Mouse (Mus musculus) midbrain, embryonic 10.5 days (tissue): Measurements from ENCODE around the gene Rhd. TPM values are rescaled to one million over a fixed set of nuclear protein-coding genes. Genes with fewer than 3 reads are reported as not detected.
"Not testable (repeated sequence)": the region's sequence is repeated elsewhere in the genome, so short reads cannot be mapped to it uniquely, and the experiment has no call there.

Experiments
- DNase-seq: peaks from one replicate; pipeline ENCODE4 v3.0.0-alpha.2; 2017; ENCODE audit warnings: low spot score
- H3K27ac ChIP-seq: fragments of 300-500 bp; sonication (generic); replicated peaks from 2 replicates; pipeline ENCODE4 v1.5.1; 2016; ENCODE audit warnings: mild to moderate bottlenecking
- H3K27me3 ChIP-seq: fragments of 300-500 bp; sonication (generic); 2 replicates; pipeline ENCODE4 v1.6.1; 2016; ENCODE audit warnings: low read depth, mild to moderate bottlenecking; ENCODE audit not compliant: poor library complexity, severe bottlenecking
- H3K36me3 ChIP-seq: fragments of 300-500 bp; sonication (generic); 2 replicates; pipeline ENCODE4 v1.6.1; 2016; ENCODE audit warnings: mild to moderate bottlenecking, moderate library complexity
- H3K4me1 ChIP-seq: fragments of 300-500 bp; sonication (generic); 2 replicates; pipeline ENCODE4 v1.6.1; 2016
- H3K4me3 ChIP-seq: fragments of 300-500 bp; sonication (generic); 2 replicates; pipeline ENCODE4 v1.5.1; 2016; ENCODE audit warnings: mild to moderate bottlenecking, moderate library complexity
- H3K9me3 ChIP-seq: fragments of 300-500 bp; sonication (generic); replicated peaks from 2 replicates; pipeline ENCODE4 v1.6.1; 2016; ENCODE audit warnings: mild to moderate bottlenecking
- WGBS: fragments of 180-500 bp; shearing (Covaris S2); methylation state at CpG from one replicate; pipeline ENCODE4 v1.1.7; 2016; 5-methylcytosine and 5-hydroxymethylcytosine counted together
- polyA plus RNA-seq: library from polyadenylated mRNA; unstranded; fragments of >200 nt; fragmentation: Nextera tagmentation; extraction: Ambion mirVana; gene quantifications from 2 replicates; pipeline ENCODE4 v1.2.1, GENCODE M21; 2016

The Rhd gene
- 9.6 and 12.9 TPM in 2 replicates for polyA plus RNA-seq

GRCm38 (mm10) chr4:134863937-134864729 is at the start of gene Rhd:
TSS of gene Rhd (plus strand) at chr4:134864536.
- Histone ChIP-seq H3K4me1 (peaks cover 7% of the 10 kb centered on the region), H3K9me3 (no peaks in the 10 kb centered on the region), H3K4me3 (no peak within 1 kb of the TSS), H3K36me3 (no peaks in the 10 kb centered on the region), H3K27ac (peak within 1 kb of the TSS; percentile 52), H3K27me3 (peaks cover 18% of the 10 kb centered on the region)
- no peak for DNase-seq
- WGBS: 72% methylated on average over 14 of the region's 14 CpGs

DNA sequence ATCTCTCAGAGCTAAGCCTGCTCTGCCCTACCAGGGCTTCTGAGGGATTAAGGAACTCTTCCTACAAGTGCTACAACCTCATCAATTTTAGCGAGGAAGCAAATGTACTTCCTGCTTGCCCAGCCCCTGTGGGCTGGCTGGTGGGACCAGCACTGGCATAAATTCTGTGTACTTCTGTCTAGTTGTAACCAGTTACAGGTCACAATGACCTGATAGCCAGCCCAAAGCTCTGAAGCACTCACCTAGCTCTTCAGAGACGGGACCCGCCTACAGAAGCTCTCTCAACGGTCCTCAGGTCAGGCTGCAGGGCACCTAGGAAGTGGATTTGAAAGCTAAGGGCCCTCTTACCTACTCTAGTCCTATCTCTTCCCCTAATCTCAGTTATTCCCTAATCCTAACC is 46.6 kb upstream of the Rhd start:
- Histone ChIP-seq H3K27ac (no peak overlapping the region), H3K36me3 (peaks cover 38% of the 10 kb centered on the region), H3K27me3 (no peaks in the 10 kb centered on the region), H3K4me3 (no peak overlapping the region), H3K9me3 (no peaks in the 10 kb centered on the region), H3K4me1 (no peaks in the 10 kb centered on the region)
- no peak for DNase-seq
- 88% methylated on average over 4 of the region's 4 CpGs for WGBS

GRCm38 (mm10) chr4:134821061-134821460 is 43.3 kb upstream of the Rhd start:
- DNase-seq: no peak
- no peaks in the 10 kb centered on the region for H3K27me3 ChIP-seq
- H3K4me1 ChIP-seq: no peaks in the 10 kb centered on the region
- H3K4me3 ChIP-seq: no peak overlapping the region
- H3K36me3 ChIP-seq: peaks cover 45% of the 10 kb centered on the region
- no peaks in the 10 kb centered on the region for H3K9me3 ChIP-seq
- no peak overlapping the region for H3K27ac ChIP-seq
- 87% methylated on average over 1 of the region's 1 CpGs for WGBS

GRCm38 (mm10) chr4:134823560-134823959 is 40.8 kb upstream of the Rhd start:
- Histone ChIP-seq H3K4me3 (no peak overlapping the region), H3K36me3 (peaks cover 54% of the 10 kb centered on the region), H3K27ac (no peak overlapping the region), H3K9me3 (no peaks in the 10 kb centered on the region), H3K27me3 (no peaks in the 10 kb centered on the region), H3K4me1 (no peaks in the 10 kb centered on the region)
- WGBS: 69% methylated on average over 2 of the region's 2 CpGs
- DNase-seq: no peak

DNA sequence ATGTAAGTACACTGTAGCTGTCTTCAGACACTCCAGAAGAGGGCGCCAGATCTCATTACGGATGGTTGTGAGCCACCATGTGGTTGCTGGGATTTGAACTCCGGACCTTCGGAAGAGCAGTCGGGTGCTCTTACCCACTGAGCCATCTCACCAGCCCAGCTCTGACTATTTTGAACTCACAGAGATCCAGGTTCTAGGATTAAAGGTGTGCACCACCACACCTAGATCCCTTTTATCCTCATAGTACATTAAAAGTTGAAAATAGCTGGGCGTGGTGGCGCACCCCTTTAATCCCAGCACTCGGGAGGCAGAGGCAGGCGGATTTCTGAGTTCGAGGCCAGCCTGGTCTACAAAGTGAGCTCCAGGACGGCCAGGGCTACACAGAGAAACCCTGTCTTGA is 38.5 kb upstream of the Rhd start:
- H3K4me1 ChIP-seq, H3K4me3 ChIP-seq, H3K27me3 ChIP-seq, H3K9me3 ChIP-seq, H3K27ac ChIP-seq, DNase-seq: not testable (repeated sequence)
- 97% methylated on average over 11 of the region's 11 CpGs for WGBS
- peaks cover 62% of the 10 kb centered on the region for H3K36me3 ChIP-seq

DNA sequence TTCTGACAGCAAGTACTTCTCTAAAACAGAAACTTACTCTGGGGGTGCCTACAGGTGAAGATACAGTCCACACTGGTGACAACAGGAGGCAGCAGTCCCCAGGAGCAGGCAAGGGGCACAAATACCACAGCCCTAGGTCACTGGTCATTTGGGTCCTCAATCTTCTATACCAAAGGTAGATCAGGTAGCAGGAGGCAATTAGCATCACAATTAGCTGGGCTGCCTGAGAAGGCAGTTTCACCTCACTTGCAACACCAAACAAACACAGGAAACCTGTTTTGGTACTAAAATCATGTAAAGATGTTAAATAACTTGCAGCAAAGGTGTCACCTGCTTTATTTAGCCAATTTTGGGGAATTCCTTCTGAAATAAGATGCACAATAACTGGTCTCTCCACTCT is 38.0 kb upstream of the Rhd start:
- Histone ChIP-seq H3K4me1 (no peaks in the 10 kb centered on the region), H3K9me3 (no peaks in the 10 kb centered on the region), H3K27ac (no peak overlapping the region), H3K36me3 (peaks cover 67% of the 10 kb centered on the region), H3K27me3 (no peaks in the 10 kb centered on the region), H3K4me3 (no peak overlapping the region)
- DNase-seq: no peak

DNA sequence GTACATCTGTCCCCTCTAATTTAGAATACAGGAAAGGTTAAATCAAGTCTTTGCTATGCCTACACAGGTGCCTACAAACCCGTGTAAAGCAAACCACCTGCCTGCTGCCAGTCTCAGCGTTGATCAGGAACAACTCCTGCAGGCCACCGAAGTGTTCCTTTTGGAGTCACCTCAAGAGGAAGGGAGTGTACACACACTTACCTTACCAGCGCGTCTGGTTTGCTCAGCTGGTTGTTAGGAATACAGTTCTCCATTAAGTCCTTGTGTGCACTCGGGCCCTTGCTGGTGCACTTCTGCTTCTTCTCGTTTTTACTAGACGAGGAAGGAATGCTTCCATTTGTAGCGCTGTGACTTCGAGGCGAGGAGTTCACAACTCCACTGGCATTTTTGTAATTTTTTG is 36.5 kb upstream of the Rhd start:
- DNase-seq: no peak
- Histone ChIP-seq H3K36me3 (peaks cover 78% of the 10 kb centered on the region), H3K27me3 (no peaks in the 10 kb centered on the region), H3K4me3 (no peak overlapping the region), H3K9me3 (no peaks in the 10 kb centered on the region), H3K4me1 (no peaks in the 10 kb centered on the region), H3K27ac (no peak overlapping the region)
- 91% methylated on average over 11 of the region's 11 CpGs for WGBS

GRCm38 (mm10) chr4:134831934-134832333 is 32.4 kb upstream of the Rhd start:
- WGBS: 94% methylated on average over 3 of the region's 3 CpGs
- no peaks in the 10 kb centered on the region for H3K27me3 ChIP-seq
- H3K4me1 ChIP-seq: no peaks in the 10 kb centered on the region
- no peaks in the 10 kb centered on the region for H3K9me3 ChIP-seq
- H3K36me3 ChIP-seq: peaks cover 77% of the 10 kb centered on the region
- no peak for DNase-seq
- H3K27ac ChIP-seq: no peak overlapping the region
- no peak overlapping the region for H3K4me3 ChIP-seq

- no peaks in the 10 kb centered on the region for H3K27me3 ChIP-seq
- no peaks in the 10 kb centered on the region for H3K9me3 ChIP-seq
- no peak overlapping the region for H3K4me3 ChIP-seq
- no peak overlapping the region for H3K27ac ChIP-seq
- H3K36me3 ChIP-seq: peaks cover 51% of the 10 kb centered on the region
- 95% methylated on average over 4 of the region's 4 CpGs for WGBS
- no peak for DNase-seq
- H3K4me1 ChIP-seq: peaks cover 3% of the 10 kb centered on the region; the same call in 1 of the 2 replicates
Observed at GRCm38 (mm10) chr4:134835486-134835885, 28.9 kb upstream of the Rhd start.

DNA sequence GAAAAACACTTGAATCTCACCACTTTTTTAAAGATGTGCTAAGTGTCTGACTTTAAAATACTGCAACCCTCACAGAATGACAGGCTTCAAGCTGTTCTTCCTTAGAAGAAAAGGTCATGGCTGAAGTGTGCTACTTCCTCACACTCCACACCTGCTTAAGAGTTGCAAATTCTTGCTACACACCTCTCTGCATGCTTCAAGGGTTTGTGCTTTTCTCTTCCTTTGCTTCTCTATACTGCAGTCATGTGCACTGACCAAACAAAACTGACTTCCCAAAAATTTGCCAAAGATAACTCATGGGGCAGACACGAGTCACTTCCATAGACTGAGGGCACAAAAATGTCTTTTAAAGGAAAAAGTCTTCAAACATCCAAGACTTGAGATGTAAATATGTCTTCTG is 26.1 kb upstream of the Rhd start:
- 84% methylated on average over 1 of the region's 1 CpGs for WGBS

GRCm38 (mm10) chr4:134838706-134839105 is 25.6 kb upstream of the Rhd start:
- H3K4me1 ChIP-seq, H3K4me3 ChIP-seq, H3K27ac ChIP-seq, DNase-seq, H3K9me3 ChIP-seq, H3K27me3 ChIP-seq: not testable (repeated sequence)
- H3K36me3 ChIP-seq: peaks cover 28% of the 10 kb centered on the region
- 88% methylated on average over 3 of the region's 3 CpGs for WGBS

More for the DNA sequence above, 26.1 kb upstream of the Rhd start:
- peaks cover 3% of the 10 kb centered on the region; the same call in 1 of the 2 replicates for H3K4me1 ChIP-seq
- H3K9me3 ChIP-seq: no peaks in the 10 kb centered on the region
- H3K36me3 ChIP-seq: peaks cover 32% of the 10 kb centered on the region
- H3K27ac ChIP-seq: no peak overlapping the region
- H3K27me3 ChIP-seq: no peaks in the 10 kb centered on the region
- no peak overlapping the region for H3K4me3 ChIP-seq
- no peak for DNase-seq

DNA sequence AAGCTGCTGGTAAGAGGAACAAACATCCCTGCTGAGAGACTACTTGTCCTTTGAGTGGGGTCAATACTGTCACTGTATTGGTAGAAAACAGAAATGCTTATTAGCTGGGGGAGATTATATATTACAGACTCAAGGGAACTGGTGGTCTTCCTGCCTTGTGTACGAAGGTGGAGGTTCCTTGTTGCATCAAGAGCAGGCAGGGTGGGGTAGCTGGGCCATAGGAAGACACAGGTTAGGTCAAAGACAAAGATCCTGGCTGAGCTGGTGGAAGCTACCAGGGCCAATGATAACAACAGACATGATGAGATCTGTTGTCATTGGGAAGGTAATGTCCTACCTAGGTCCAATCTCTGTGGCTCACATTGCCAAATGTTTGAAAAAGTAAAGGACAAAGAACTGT is 24.1 kb upstream of the Rhd start:
- Histone ChIP-seq H3K36me3 (peaks cover 26% of the 10 kb centered on the region), H3K9me3 (no peaks in the 10 kb centered on the region), H3K27me3 (no peaks in the 10 kb centered on the region), H3K4me1 (peaks cover 3% of the 10 kb centered on the region; the same call in 1 of the 2 replicates), H3K27ac (no peak overlapping the region), H3K4me3 (no peak overlapping the region)
- 85% methylated on average over 1 of the region's 1 CpGs for WGBS
- DNase-seq: no peak

DNA sequence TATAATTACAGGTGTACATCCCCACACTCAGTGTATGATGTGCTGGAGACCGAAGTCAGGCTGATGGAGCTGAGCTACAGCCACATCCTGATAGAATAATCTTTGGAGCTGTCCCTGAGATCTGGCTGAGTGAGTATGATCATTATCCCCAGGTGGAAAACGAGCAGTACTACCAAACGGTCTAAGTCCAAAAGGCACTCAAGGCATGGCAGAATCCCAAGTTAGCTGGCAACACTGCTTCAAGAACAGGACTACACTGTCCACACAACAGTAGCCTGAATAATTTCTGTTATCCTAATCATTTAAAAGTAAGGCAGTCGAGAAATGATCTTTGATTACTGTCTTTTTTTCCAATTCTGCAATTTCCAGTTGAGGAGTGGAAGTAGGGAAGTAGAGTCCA is 20.8 kb upstream of the Rhd start:
- Histone ChIP-seq H3K4me3 (no peak overlapping the region), H3K27ac (no peak overlapping the region), H3K4me1 (peaks cover 3% of the 10 kb centered on the region; the same call in 1 of the 2 replicates), H3K9me3 (no peaks in the 10 kb centered on the region), H3K27me3 (no peaks in the 10 kb centered on the region), H3K36me3 (peaks cover 9% of the 10 kb centered on the region; the same call in 1 of the 2 replicates)
- WGBS: 93% methylated on average over 4 of the region's 4 CpGs
- DNase-seq: no peak
